Mouse (Mus musculus) left cerebral cortex, postnatal 10 days (tissue): ENCODE results near the gene Ppp2r5c. TPM values are rescaled to one million over a fixed set of nuclear protein-coding genes. Genes with fewer than 3 reads are reported as not detected.

ENCODE experiments used
- DNase-seq, 2 experiments: peaks; one replicate each; pipeline ENCODE4 v3.0.0; 2021 to 2022; ENCODE audit warnings: low spot score in 2 of 2, mixed read lengths in 1 of 2; ENCODE audit errors: extremely low spot score in 1 of 2
- intact Hi-C: fragments of 180-260 bp; cut with DNase I; formaldehyde crosslinking; loops from one replicate; pipeline ENCODE4 v1.15.1; 2025
- total RNA-seq, 2 experiments: library from RNA; stranded (reverse); gene quantifications; 2 replicates each; pipeline ENCODE4 v1.2.3; 2021

Ppp2r5c gene
- total RNA-seq, 2 experiments from 2014 or later, result 237 to 246 TPM

DNA sequence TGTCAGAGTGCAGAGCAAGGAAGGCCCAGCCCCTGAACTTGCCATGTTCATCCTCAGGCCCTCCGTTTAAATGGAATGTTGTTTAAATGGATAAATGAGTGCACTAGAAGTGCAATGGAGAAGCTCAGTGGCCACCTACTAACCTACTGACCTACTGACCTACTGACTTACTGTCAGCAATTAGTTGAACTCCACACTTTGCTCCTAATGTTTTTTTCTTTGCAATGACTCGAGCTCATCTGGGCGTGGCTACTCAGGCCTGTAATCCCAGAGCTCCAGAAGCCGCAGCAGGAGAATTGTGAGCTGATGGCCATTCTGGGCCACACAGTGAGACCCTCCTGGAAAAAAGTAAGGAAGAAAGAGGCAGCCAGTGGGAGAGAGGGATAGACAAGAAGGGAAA is 129.0 kb downstream of the Ppp2r5c start:
- no peak for DNase-seq
- intact Hi-C loops, result no loop called here

GRCm38 (mm10) chr12:110578333-110578732 is 131.4 kb downstream of the Ppp2r5c start:
- DNase-seq, result no peak
- intact Hi-C loops, result no loop called here

GRCm38 (mm10) chr12:110588622-110589021 is 141.7 kb downstream of the Ppp2r5c start:
- no peak for DNase-seq
- intact Hi-C loops, result no loop called here

DNA sequence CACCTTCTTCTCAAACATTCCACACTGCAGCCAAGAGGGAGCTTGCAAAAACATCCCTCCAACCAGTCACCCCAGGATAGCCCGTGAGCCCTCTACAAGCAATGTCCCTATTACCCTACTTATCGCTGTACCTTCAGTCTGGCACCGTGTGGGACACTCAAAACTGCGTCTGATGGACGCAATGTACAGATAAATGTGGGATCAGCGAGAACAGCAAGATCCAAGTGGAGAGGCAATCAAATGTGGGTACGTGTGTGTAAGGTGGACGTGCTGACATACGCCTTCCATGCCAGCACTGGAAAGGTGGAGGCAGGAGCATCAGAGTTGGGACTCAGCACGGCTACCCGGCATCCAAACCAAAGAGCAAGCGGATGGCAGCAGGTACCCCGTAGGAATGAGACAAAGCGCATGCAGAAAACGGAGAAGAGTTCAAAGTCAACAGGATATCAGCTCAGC is 143.9 kb downstream of the Ppp2r5c start:
- DNase-seq, result no peak
- intact Hi-C loops, result loop anchor here (5.0 kb wide), 1 partner anchor 144 kb away; the partner anchor contains the start of gene Ppp2r5c

GRCm38 (mm10) chr12:110591260-110591883 is 144.5 kb downstream of the Ppp2r5c start:
- intact Hi-C loops, result loop anchor here (5.0 kb wide), 1 partner anchor 144 kb away; the partner anchor contains the start of gene Ppp2r5c

DNA sequence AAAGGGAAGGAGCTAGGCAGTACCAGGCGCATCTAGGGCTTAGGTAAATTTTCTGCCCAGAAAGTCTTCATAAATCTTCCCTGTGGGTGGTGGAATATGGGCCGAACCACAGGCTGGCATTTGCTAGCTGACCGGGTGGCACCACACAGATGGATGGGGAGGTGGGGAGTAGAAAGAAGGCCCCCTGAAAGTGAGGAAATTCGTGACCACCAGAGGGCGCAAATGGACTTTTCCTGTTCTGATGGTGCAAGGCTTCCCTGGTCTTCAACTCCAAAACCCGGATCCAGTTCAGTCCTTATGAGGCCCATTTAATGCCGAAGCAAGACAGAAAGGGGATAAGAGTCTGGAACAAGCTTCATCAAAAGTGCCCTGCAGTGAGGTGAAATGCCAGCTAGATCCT is 151.6 kb downstream of the Ppp2r5c start:
- intact Hi-C loops, result no loop called here
- DNase-seq, result peak; percentile 61 to 82

More at GRCm38 (mm10) chr12:110591260-110591883, 144.5 kb downstream of the Ppp2r5c start:
- DNase-seq, result peak; percentile 99 to 100

DNA sequence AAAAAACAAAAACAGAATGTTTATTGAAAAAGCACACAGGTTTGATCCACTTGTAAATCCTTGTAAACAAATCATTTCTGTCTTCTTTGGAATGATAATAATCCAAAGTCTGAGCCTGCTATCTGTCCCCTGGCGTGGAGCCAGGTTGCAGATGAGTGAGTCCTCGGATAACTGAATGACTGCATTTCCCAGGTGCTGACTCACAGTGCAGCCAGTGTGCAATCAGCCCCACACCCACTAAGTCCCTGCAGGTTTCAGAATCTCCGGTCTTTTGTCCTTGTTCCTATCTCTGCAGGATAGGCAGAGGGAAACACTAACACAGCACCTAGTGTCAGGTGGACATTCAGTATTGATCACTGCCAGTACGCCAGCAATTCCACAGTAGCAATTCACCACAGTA is 152.9 kb downstream of the Ppp2r5c start:
- intact Hi-C loops, result loop anchor here (5.0 kb wide), 1 partner anchor 243 kb away; the partner anchor contains the start of gene Mok
- no peak for DNase-seq

DNA sequence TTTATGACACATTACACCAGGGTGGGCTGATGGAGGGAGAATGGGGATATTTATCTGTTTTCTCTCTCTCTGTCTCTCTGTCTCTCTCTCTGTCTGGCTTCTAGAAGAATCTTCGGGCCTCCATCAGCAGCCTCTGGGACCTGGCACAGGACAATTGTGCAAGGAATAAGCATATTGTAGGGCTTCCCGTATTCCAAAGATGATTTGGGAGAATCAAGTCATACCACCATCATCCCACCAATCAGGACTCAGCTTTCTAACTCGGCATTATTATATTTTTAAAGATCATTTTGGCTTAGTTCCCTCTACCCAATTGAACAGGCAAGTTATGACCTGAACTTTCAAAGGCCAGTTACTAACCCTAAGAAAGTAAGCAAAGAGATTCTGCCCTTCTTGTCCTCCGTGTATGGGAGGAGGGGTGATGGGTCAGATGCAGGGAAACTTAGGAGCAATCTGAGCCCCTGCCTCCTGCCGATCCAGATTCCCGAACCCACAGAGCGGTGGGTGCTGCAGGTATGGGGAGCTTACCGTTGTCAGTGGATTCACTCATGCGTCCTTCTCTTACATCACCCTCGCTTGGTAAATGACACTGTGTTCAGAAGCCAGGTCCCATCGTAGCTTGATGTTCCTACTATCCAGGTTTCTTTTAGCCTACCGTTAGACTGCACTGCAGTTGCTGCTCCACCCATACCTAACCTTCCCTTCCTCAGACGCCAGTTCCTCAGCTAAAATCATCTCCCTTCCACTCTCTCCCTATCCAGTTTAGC is 153.5 kb downstream of the Ppp2r5c start:
- peak in 1 of 2 experiments; percentile 50 for DNase-seq
- intact Hi-C loops, result loop anchor here (5.0 kb wide), 1 partner anchor 242 kb away; the partner anchor contains the start of gene Mok

DNA sequence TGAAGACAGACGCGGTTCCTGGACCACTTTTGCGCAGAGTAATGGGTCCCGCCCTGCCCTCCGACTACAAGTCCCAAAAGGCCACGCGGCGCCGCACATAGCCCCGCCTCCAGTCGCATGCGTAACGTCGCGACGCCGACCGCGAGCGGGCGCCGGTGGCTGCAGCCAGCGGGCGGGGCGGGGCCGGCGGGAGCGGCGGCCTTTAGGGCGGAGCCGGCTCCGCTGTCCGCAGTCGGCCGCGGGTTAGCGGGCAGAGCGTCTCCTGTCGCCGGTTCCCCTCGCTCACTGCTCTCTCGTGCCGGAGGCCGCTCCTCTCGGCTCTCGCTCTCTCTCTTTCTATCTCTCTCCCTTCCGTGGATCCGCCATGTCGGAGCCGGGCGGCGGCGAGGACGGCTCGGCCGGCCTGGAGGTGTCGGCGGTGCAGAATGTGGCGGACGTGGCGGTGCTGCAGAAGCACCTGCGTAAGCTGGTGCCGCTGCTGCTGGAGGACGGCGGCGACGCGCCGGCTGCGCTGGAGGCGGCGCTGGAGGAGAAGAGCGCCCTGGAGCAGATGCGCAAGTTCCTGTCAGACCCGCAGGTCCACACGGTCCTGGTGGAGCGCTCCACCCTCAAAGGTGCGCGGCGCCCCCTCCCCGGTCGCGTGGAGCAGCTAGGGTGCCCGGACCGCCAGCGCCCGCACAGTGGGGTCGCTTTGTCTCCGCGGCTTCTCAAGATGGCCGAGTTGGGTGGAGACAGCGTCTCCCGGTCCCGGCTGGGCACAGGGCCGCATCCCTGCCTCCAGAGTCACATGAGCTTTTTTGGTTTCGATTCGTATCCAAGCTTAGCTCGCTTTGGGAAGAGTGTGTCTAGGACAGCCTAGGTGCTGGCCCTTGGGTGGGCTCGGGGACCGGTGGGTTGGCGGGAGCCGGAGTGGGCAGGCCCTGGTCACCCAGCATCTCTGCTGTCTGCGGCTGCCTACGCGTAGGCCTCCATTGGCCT is 154.6 kb downstream of the Ppp2r5c start, which contains the start of gene Dync1h1:
Gene Dync1h1 (plus strand): TSS at position 212 of the 978 bp plus-strand sequence.
- intact Hi-C loops, result loop anchor here (5.0 kb wide), 1 partner anchor 241 kb away; the partner anchor contains the start of gene Mok
- DNase-seq, result peak; percentile 91 to 97

DNA sequence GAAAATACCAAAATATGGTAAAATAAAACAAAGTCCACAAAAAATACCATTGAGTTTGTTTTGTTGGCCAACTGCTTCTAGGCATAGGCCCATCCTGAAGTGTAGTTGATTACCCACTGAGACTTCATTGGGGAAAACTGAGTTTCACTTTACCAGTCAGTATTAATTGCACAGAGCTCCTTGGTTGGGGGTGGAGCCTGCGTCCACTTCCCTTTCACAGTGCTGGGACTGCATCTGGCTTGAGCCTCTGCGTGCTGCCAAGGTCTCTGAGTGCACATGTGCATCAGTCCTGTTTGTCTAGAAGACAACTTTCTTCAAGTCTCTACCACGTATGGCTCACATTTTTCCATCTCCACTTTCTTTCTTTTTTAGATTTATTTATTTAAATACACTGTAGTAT is 159.2 kb downstream of the Ppp2r5c start:
- intact Hi-C loops, result no loop called here
- DNase-seq, result no peak

DNA sequence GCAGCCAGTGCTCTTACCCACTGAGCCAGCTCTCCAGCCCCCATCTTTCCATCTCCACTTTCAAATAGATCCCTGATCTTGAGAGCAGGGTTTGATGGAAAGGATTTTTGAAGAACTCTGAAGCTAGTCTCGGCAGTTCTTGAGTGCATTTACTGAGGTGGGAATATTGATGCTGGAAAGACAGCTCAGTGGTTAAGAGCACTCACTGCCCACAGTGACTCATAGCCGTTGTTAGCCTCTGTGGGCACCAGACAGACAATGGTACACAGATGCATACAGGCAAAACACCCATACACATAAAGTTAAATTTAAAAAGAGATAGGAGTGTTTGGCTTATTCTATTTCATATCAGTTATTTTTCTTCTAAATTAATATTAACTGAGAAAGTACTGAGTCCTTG is 159.8 kb downstream of the Ppp2r5c start:
- DNase-seq, result no peak
- intact Hi-C loops, result no loop called here

DNA sequence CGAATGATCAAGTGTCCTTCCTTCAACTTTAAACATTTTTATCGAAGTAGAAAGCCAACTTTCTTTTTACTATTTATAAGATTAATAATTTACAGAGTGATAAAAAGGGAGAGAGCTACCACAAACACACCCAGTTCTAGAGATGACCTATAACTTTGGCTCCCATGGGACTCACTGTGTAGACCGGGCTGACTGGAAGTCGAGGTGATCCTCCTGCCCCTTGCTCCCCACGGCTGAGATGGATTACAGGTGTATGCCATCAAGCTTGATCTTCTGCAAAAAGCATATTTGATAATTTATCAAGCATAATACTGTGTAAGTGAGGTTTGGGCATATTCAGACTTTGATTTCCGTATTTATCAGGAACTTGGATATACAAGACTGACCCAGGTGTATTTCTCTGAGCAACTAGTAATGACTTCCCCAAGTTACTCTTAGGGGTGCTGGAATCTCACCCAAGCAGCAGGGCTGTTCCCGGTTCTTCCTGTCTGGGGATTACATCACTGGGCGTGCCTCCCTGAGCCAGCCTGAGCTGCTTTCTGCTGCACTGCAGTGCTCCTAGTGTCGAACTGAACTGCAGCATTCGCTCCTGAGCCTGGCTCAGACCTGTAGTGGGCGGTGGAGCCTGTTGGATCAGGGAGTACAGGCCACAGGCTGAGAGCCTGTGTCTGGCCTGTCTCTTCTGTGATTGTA is 161.7 kb downstream of the Ppp2r5c start:
- peak in 1 of 2 experiments; percentile 75 for DNase-seq
- intact Hi-C loops, result no loop called here

DNA sequence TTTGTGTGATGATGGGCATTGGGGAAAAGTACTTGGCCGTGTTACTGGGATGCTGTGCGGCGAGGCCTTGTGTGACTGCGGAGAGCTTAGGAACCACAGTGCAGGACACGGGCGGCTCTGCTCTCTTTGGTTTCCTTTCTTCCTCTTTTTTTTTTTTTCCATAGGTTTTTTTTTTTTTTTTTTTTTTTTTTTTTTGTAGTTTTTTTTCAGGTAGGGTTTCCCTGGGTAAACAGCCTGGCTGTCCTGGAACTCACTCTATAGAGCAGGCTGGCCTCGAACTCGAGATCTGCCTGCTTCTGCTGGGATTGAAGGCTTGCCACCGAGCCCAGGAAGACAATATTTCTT is 162.2 kb downstream of the Ppp2r5c start:
- intact Hi-C loops, result no loop called here
- DNase-seq, result no peak

- intact Hi-C loops, result no loop called here
- no peak for DNase-seq
These were observed 163.8 kb downstream of the Ppp2r5c start for GRCm38 (mm10) chr12:110610713-110611112.

- no peak for DNase-seq
- intact Hi-C loops, result no loop called here
These were observed 183.1 kb downstream of the Ppp2r5c start for GRCm38 (mm10) chr12:110630056-110630455.
